Mouse (Mus musculus): ENCODE results near the gene Nol11. TPM values are rescaled to one million over a fixed set of nuclear protein-coding genes. Genes with fewer than 3 reads are reported as not detected.

Gene Nol11
- polyA plus RNA-seq, 1 experiment from 2014 or later: 74.5 TPM

GRCm38 (mm10) chr11:107195334-107195733 is 6.2 kb upstream of the Nol11 start:
- no peak overlapping the region for H3K4me3 ChIP-seq (ENCODE audit: low read depth, low read length)
- 67% methylated on average over 2 of the region's 2 CpGs for WGBS
- no peak for DNase-seq (ENCODE audit: low spot score)
- H3K4me2 ChIP-seq (ENCODE audit: low read depth, severe bottlenecking): no peak overlapping the region
- H3K27ac ChIP-seq (replicated peaks; ENCODE audit: low read depth, low read length): no peak overlapping the region
- ATAC-seq (ENCODE audit: insufficient number of reproducible peaks, low FRiP score, low TSS enrichment, low read depth): no peak
- H3K4me1 ChIP-seq (ENCODE audit: control insufficient read depth, insufficient read depth, low read length): no peaks in the 10 kb centered on the region
- H3K9ac ChIP-seq (ENCODE audit: low read length): no peak overlapping the region
- no peaks in the 10 kb centered on the region for H3K9me3 ChIP-seq (ENCODE audit: control insufficient read depth, low read length)
- H3K27me3 ChIP-seq (ENCODE audit: control insufficient read depth, insufficient read depth, low read length): no peaks in the 10 kb centered on the region
- H3K36me3 ChIP-seq (ENCODE audit: control insufficient read depth, insufficient read depth, low read length): no peaks in the 10 kb centered on the region

- H3K27ac ChIP-seq (replicated peaks; ENCODE audit: low read depth, low read length): no peak overlapping the region
- no peak for ATAC-seq (ENCODE audit: insufficient number of reproducible peaks, low FRiP score, low TSS enrichment, low read depth)
- 87% methylated on average over 2 of the region's 2 CpGs for WGBS
- H3K36me3 ChIP-seq (ENCODE audit: control insufficient read depth, insufficient read depth, low read length): peaks cover 4% of the 10 kb centered on the region; the same call in 1 of the 2 replicates
- no peaks in the 10 kb centered on the region for H3K9me3 ChIP-seq (ENCODE audit: control insufficient read depth, low read length)
- H3K4me2 ChIP-seq (ENCODE audit: low read depth, severe bottlenecking): no peak overlapping the region
- H3K9ac ChIP-seq (ENCODE audit: low read length): no peak overlapping the region
- H3K4me3 ChIP-seq (ENCODE audit: low read depth, low read length): no peak overlapping the region
- no peaks in the 10 kb centered on the region for H3K27me3 ChIP-seq (ENCODE audit: control insufficient read depth, insufficient read depth, low read length)
- DNase-seq (ENCODE audit: low spot score): no peak
- 0 out of 2 replicates have a peak, but pooled peaks cover 2% of the 10 kb centered on the region for H3K4me1 ChIP-seq (ENCODE audit: control insufficient read depth, insufficient read depth, low read length)
These were observed 1.2 kb upstream of the Nol11 start for GRCm38 (mm10) chr11:107190376-107190775.

GRCm38 (mm10) chr11:107183777-107184176 is 5.4 kb downstream of the Nol11 start:
- Histone ChIP-seq H3K9ac (ENCODE audit: low read length) (no peak overlapping the region), H3K27me3 (ENCODE audit: control insufficient read depth, insufficient read depth, low read length) (no peaks in the 10 kb centered on the region), H3K9me3 (ENCODE audit: control insufficient read depth, low read length) (no peaks in the 10 kb centered on the region), H3K36me3 (ENCODE audit: control insufficient read depth, insufficient read depth, low read length) (peaks cover 20% of the 10 kb centered on the region), H3K4me1 (ENCODE audit: control insufficient read depth, insufficient read depth, low read length) (0 out of 2 replicates have a peak, but pooled peaks cover 2% of the 10 kb centered on the region), H3K4me2 (ENCODE audit: low read depth, severe bottlenecking) (no peak overlapping the region), H3K27ac (replicated peaks; ENCODE audit: low read depth, low read length) (no peak overlapping the region), H3K4me3 (ENCODE audit: low read depth, low read length) (no peak overlapping the region)
- WGBS: 87% methylated on average over 8 of the region's 8 CpGs
- DNase-seq (ENCODE audit: low spot score) (no peak), ATAC-seq (ENCODE audit: insufficient number of reproducible peaks, low FRiP score, low TSS enrichment, low read depth) (no peak)

- Histone ChIP-seq H3K4me2 (ENCODE audit: low read depth, severe bottlenecking) (no peak overlapping the region), H3K4me3 (ENCODE audit: low read depth, low read length) (no peak overlapping the region), H3K9ac (ENCODE audit: low read length) (no peak overlapping the region), H3K4me1 (ENCODE audit: control insufficient read depth, insufficient read depth, low read length) (no peaks in the 10 kb centered on the region), H3K36me3 (ENCODE audit: control insufficient read depth, insufficient read depth, low read length) (no peaks in the 10 kb centered on the region), H3K27me3 (ENCODE audit: control insufficient read depth, insufficient read depth, low read length) (no peaks in the 10 kb centered on the region), H3K27ac (replicated peaks; ENCODE audit: low read depth, low read length) (no peak overlapping the region), H3K9me3 (ENCODE audit: control insufficient read depth, low read length) (no peaks in the 10 kb centered on the region)
- ATAC-seq (ENCODE audit: insufficient number of reproducible peaks, low FRiP score, low TSS enrichment, low read depth) (no peak), DNase-seq (ENCODE audit: low spot score) (no peak)
- WGBS: 81% methylated on average over 4 of the region's 4 CpGs
These were observed 28.0 kb downstream of the Nol11 start for GRCm38 (mm10) chr11:107161215-107161614.

- ATAC-seq (ENCODE audit: insufficient number of reproducible peaks, low FRiP score, low TSS enrichment, low read depth): no peak
- H3K4me1 ChIP-seq (ENCODE audit: control insufficient read depth, insufficient read depth, low read length): no peaks in the 10 kb centered on the region
- no peak overlapping the region for H3K27ac ChIP-seq (replicated peaks; ENCODE audit: low read depth, low read length)
- DNase-seq (ENCODE audit: low spot score): no peak
- H3K4me2 ChIP-seq (ENCODE audit: low read depth, severe bottlenecking): no peak overlapping the region
- no peaks in the 10 kb centered on the region for H3K36me3 ChIP-seq (ENCODE audit: control insufficient read depth, insufficient read depth, low read length)
- no peaks in the 10 kb centered on the region for H3K27me3 ChIP-seq (ENCODE audit: control insufficient read depth, insufficient read depth, low read length)
- no peaks in the 10 kb centered on the region for H3K9me3 ChIP-seq (ENCODE audit: control insufficient read depth, low read length)
- H3K4me3 ChIP-seq (ENCODE audit: low read depth, low read length): no peak overlapping the region
- H3K9ac ChIP-seq (ENCODE audit: low read length): no peak overlapping the region
- 39% methylated on average over 1 of the region's 1 CpGs for WGBS
These were observed 30.1 kb downstream of the Nol11 start for GRCm38 (mm10) chr11:107159034-107159433.

- H3K4me3 ChIP-seq (ENCODE audit: low read depth, low read length): no peak overlapping the region
- H3K4me1 ChIP-seq (ENCODE audit: control insufficient read depth, insufficient read depth, low read length): no peaks in the 10 kb centered on the region
- H3K36me3 ChIP-seq (ENCODE audit: control insufficient read depth, insufficient read depth, low read length): no peaks in the 10 kb centered on the region
- DNase-seq (ENCODE audit: low spot score) (no peak), ATAC-seq (ENCODE audit: insufficient number of reproducible peaks, low FRiP score, low TSS enrichment, low read depth) (no peak)
- H3K4me2 ChIP-seq (ENCODE audit: low read depth, severe bottlenecking): no peak overlapping the region
- no peak overlapping the region for H3K9ac ChIP-seq (ENCODE audit: low read length)
- no peaks in the 10 kb centered on the region for H3K27me3 ChIP-seq (ENCODE audit: control insufficient read depth, insufficient read depth, low read length)
- H3K9me3 ChIP-seq (ENCODE audit: control insufficient read depth, low read length): no peaks in the 10 kb centered on the region
- WGBS: 57% methylated on average over 5 of the region's 5 CpGs
- H3K27ac ChIP-seq (replicated peaks; ENCODE audit: low read depth, low read length): no peak overlapping the region
These were observed 32.1 kb downstream of the Nol11 start for GRCm38 (mm10) chr11:107156977-107157642.

- DNase-seq (ENCODE audit: low spot score) (no peak), ATAC-seq (ENCODE audit: insufficient number of reproducible peaks, low FRiP score, low TSS enrichment, low read depth) (no peak)
These were observed 33.9 kb downstream of the Nol11 start for GRCm38 (mm10) chr11:107155292-107155691.

GRCm38 (mm10) chr11:107154431-107154830 is 34.8 kb downstream of the Nol11 start:
- WGBS: 86% methylated on average over 7 of the region's 7 CpGs
- DNase-seq (ENCODE audit: low spot score) (no peak), ATAC-seq (ENCODE audit: insufficient number of reproducible peaks, low FRiP score, low TSS enrichment, low read depth) (no peak)
- Histone ChIP-seq H3K9ac (ENCODE audit: low read length) (no peak overlapping the region), H3K9me3 (ENCODE audit: control insufficient read depth, low read length) (no peaks in the 10 kb centered on the region), H3K36me3 (ENCODE audit: control insufficient read depth, insufficient read depth, low read length) (no peaks in the 10 kb centered on the region), H3K4me2 (ENCODE audit: low read depth, severe bottlenecking) (no peak overlapping the region), H3K4me1 (ENCODE audit: control insufficient read depth, insufficient read depth, low read length) (no peaks in the 10 kb centered on the region), H3K27ac (replicated peaks; ENCODE audit: low read depth, low read length) (no peak overlapping the region), H3K4me3 (ENCODE audit: low read depth, low read length) (no peak overlapping the region), H3K27me3 (ENCODE audit: control insufficient read depth, insufficient read depth, low read length) (no peaks in the 10 kb centered on the region)

More at GRCm38 (mm10) chr11:107155292-107155691, 33.9 kb downstream of the Nol11 start:
- WGBS: 90% methylated on average over 5 of the region's 5 CpGs
- Histone ChIP-seq H3K4me2 (ENCODE audit: low read depth, severe bottlenecking) (no peak overlapping the region), H3K36me3 (ENCODE audit: control insufficient read depth, insufficient read depth, low read length) (no peaks in the 10 kb centered on the region), H3K9me3 (ENCODE audit: control insufficient read depth, low read length) (no peaks in the 10 kb centered on the region), H3K27me3 (ENCODE audit: control insufficient read depth, insufficient read depth, low read length) (no peaks in the 10 kb centered on the region), H3K4me1 (ENCODE audit: control insufficient read depth, insufficient read depth, low read length) (no peaks in the 10 kb centered on the region), H3K9ac (ENCODE audit: low read length) (no peak overlapping the region), H3K4me3 (ENCODE audit: low read depth, low read length) (no peak overlapping the region), H3K27ac (replicated peaks; ENCODE audit: low read depth, low read length) (no peak overlapping the region)

GRCm38 (mm10) chr11:107153645-107154044 is 35.5 kb downstream of the Nol11 start:
- Histone ChIP-seq H3K9me3 (ENCODE audit: control insufficient read depth, low read length) (no peaks in the 10 kb centered on the region), H3K4me3 (ENCODE audit: low read depth, low read length) (no peak overlapping the region), H3K27me3 (ENCODE audit: control insufficient read depth, insufficient read depth, low read length) (no peaks in the 10 kb centered on the region), H3K4me2 (ENCODE audit: low read depth, severe bottlenecking) (no peak overlapping the region), H3K9ac (ENCODE audit: low read length) (no peak overlapping the region), H3K4me1 (ENCODE audit: control insufficient read depth, insufficient read depth, low read length) (no peaks in the 10 kb centered on the region), H3K27ac (replicated peaks; ENCODE audit: low read depth, low read length) (no peak overlapping the region), H3K36me3 (ENCODE audit: control insufficient read depth, insufficient read depth, low read length) (no peaks in the 10 kb centered on the region)
- ATAC-seq (ENCODE audit: insufficient number of reproducible peaks, low FRiP score, low TSS enrichment, low read depth): no peak
- no peak for DNase-seq (ENCODE audit: low spot score)
- 78% methylated on average over 5 of the region's 5 CpGs for WGBS
